Mouse (Mus musculus) gastrocnemius, adult 2 months (tissue): Measurements from ENCODE around the gene 4930544D05Rik. TPM values are rescaled to one million over a fixed set of nuclear protein-coding genes. Genes with fewer than 3 reads are reported as not detected.
A peak's percentile ranks its signal among the peaks of the same experiment; 100 is the strongest.

Experiments
- DNase-seq: peaks from one replicate; pipeline ENCODE4 v3.0.0; 2022
- H3K27ac ChIP-seq: fragments of 200-600 bp; 2 replicates; pipeline ENCODE4 v1.8.1; 2022; ENCODE audit warnings: mild to moderate bottlenecking
- H3K4me3 ChIP-seq: fragments of 200-600 bp; 2 replicates; pipeline ENCODE4 v1.8.1; 2022; ENCODE audit warnings: mild to moderate bottlenecking, moderate library complexity
- CTCF ChIP-seq: fragments of 200-600 bp; IDR thresholded peaks from 2 replicates; pipeline ENCODE4 v1.8.1; 2022; ENCODE audit warnings: antibody characterized with exemption, mild to moderate bottlenecking, moderate library complexity
- intact Hi-C: fragments of 180-260 bp; cut with DNase I; formaldehyde crosslinking; loops from one replicate; pipeline ENCODE4 v1.15.1; 2025
- total RNA-seq, 2 experiments: library from RNA; stranded (reverse); gene quantifications; 2 replicates each; pipeline ENCODE4 v1.2.3; 2021

The 4930544D05Rik gene
- total RNA-seq, 2 experiments from 2014 or later, result not detected

- TF ChIP-seq CTCF, result no peak
- Histone ChIP-seq H3K4me3 (no peak overlapping the region), H3K27ac (no peak overlapping the region)
- no peak for DNase-seq
- intact Hi-C loops, result no loop called here
These were observed 20.0 kb downstream of the 4930544D05Rik start for GRCm38 (mm10) chr11:70635601-70636000.

- no peak for TF ChIP-seq CTCF
- intact Hi-C loops, result no loop called here
- Histone ChIP-seq H3K4me3 (no peak overlapping the region), H3K27ac (no peak overlapping the region)
- no peak for DNase-seq
These were observed 22.1 kb downstream of the 4930544D05Rik start for GRCm38 (mm10) chr11:70637764-70638163.

- H3K27ac ChIP-seq, result no peak overlapping the region
- TF ChIP-seq CTCF, result no peak
- H3K4me3 ChIP-seq, result no peak overlapping the region
- DNase-seq, result no peak
- intact Hi-C loops, result no loop called here
These were observed 22.6 kb downstream of the 4930544D05Rik start for GRCm38 (mm10) chr11:70638293-70638692.

GRCm38 (mm10) chr11:70638714-70639278 is 23.1 kb downstream of the 4930544D05Rik start, which contains the start of gene Gp1ba:
Gene Gp1ba, plus strand, starts transcription at chr11:70639122.
- Histone ChIP-seq H3K4me3 (no peak within 1 kb of the TSS), H3K27ac (no peak within 1 kb of the TSS)
- intact Hi-C loops, result no loop called here
- no peak for TF ChIP-seq CTCF
- no peak for DNase-seq

- no peak for TF ChIP-seq CTCF
- intact Hi-C loops, result loop anchor here (10.0 kb wide), 1 partner anchor 645 kb away; the partner anchor contains the start of genes Gabarap and Phf23
- Histone ChIP-seq H3K27ac (no peak overlapping the region), H3K4me3 (no peak overlapping the region)
- DNase-seq, result no peak
These were observed 24.3 kb downstream of the 4930544D05Rik start for GRCm38 (mm10) chr11:70639976-70640375.

GRCm38 (mm10) chr11:70641241-70641640 is 25.6 kb downstream of the 4930544D05Rik start:
- Histone ChIP-seq H3K4me3 (no peak overlapping the region), H3K27ac (no peak overlapping the region)
- TF ChIP-seq CTCF, result no peak
- intact Hi-C loops, result loop anchor here (10.0 kb wide), 1 partner anchor 646 kb away; the partner anchor contains the start of genes Gabarap and Phf23
- DNase-seq, result no peak

GRCm38 (mm10) chr11:70643051-70643450 is 27.4 kb downstream of the 4930544D05Rik start:
- intact Hi-C loops, result loop anchor here (10.0 kb wide), 1 partner anchor 648 kb away; the partner anchor contains the start of genes Gabarap and Phf23
- H3K27ac ChIP-seq, result peak overlapping the region; percentile 66
- peak; percentile 75 for DNase-seq
- TF ChIP-seq CTCF, result no peak
- no peak overlapping the region for H3K4me3 ChIP-seq

- intact Hi-C loops, result loop anchor here (10.0 kb wide), 1 partner anchor 650 kb away; the partner anchor contains the start of genes Gabarap and Phf23
- TF ChIP-seq CTCF, result no peak
- Histone ChIP-seq H3K4me3 (no peak overlapping the region; the same call in 1 of the 2 replicates), H3K27ac (peak overlapping the region; percentile 66)
- DNase-seq, result no peak
These were observed 29.0 kb downstream of the 4930544D05Rik start for GRCm38 (mm10) chr11:70644564-70645103.

GRCm38 (mm10) chr11:70645461-70646258 is 30.0 kb downstream of the 4930544D05Rik start:
- intact Hi-C loops, result loop anchor here (10.0 kb wide), 1 partner anchor 651 kb away; the partner anchor contains the start of genes Gabarap and Phf23
- no peak for DNase-seq
- Histone ChIP-seq H3K27ac (peak overlapping the region; percentile 97), H3K4me3 (peak overlapping the region; percentile 91)
- TF ChIP-seq CTCF, result no peak

GRCm38 (mm10) chr11:70646259-70646555 is 30.6 kb downstream of the 4930544D05Rik start:
- peak overlapping the region; percentile 91 for H3K4me3 ChIP-seq
- intact Hi-C loops, result loop anchor here (10.0 kb wide), 1 partner anchor 651 kb away; the partner anchor contains the start of genes Gabarap and Phf23
- TF ChIP-seq CTCF, result no peak
- DNase-seq, result no peak
- peak overlapping the region; percentile 97 for H3K27ac ChIP-seq

GRCm38 (mm10) chr11:70646691-70647650 is 31.3 kb downstream of the 4930544D05Rik start, which contains the start of the genes Rnf167 and Slc25a11:
Gene Rnf167, plus strand, starts transcription at chr11:70647235.
Gene Slc25a11, minus strand, starts transcription at chr11:70647479.
- peak; percentile 98 for DNase-seq
- Histone ChIP-seq H3K4me3 (peak within 1 kb of the TSS; percentile 91), H3K27ac (peak within 1 kb of the TSS; percentile 97)
- no peak; the same call in 1 of the 2 replicates for TF ChIP-seq CTCF
- intact Hi-C loops, result loop anchor here (10.0 kb wide), 1 partner anchor 652 kb away; the partner anchor contains the start of genes Gabarap and Phf23
